Comparison of ENCODE assay signal across 22 mouse cellular contexts in genomic region chr7:44551301-44551700, GRCm38 (mm10). TPM values are rescaled to one million over a fixed set of nuclear protein-coding genes. Genes with fewer than 3 reads are reported as not detected.
DNase-seq lines count a peak whose midpoint lies in the region; ATAC-seq lines count a peak whose summit lies in the region.
"Had no signal": no experiment of that assay in that cellular context is flagged by ENCODE, and none has a peak within 500 bp of the region (broad histone marks: within the 10 kb centered on the region; RNA-seq: fewer than 3 reads in every experiment).

No protein-coding gene starts in this region.

- 0 out of 2 replicates have a peak overlapping the region, but pooled peaks have one; percentile 9 for H3K9ac ChIP-seq in embryonic facial prominence, embryonic 11.5 days (replicated peaks; ENCODE audit: low read length)
- H3K9ac ChIP-seq: hindbrain, embryonic 13.5 days had no signal

- 0 out of 2 replicates have a peak, but pooled peaks cover 8% of the 10 kb centered on the region for H3K27me3 ChIP-seq in heart, embryonic 10.5 days (ENCODE audit: insufficient read depth, poor library complexity, severe bottlenecking)
- H3K27me3 ChIP-seq in embryonic facial prominence, embryonic 11.5 days (ENCODE audit: control insufficient read depth, insufficient read depth, low read length), result no peaks in the 10 kb centered on the region
- H3K27me3 ChIP-seq: embryonic facial prominence, embryonic 13.5 days had no signal

- no peak for ATAC-seq in embryonic facial prominence, embryonic 11.5 days (replicated peaks; ENCODE audit: insufficient number of reproducible peaks, low FRiP score, low TSS enrichment, low read depth)
- ATAC-seq: CD4-positive, CD25-positive, alpha-beta regulatory T cell, adult 4 months; forebrain, embryonic 16.5 days; hindbrain, postnatal 0 days had no signal

- peak; percentile 34 for DNase-seq in cerebellum, adult 9-10 months
- no peak for DNase-seq in cerebellum, postnatal 10 days
- peak; percentile 91 for DNase-seq in heart, adult 11 months
- no peak for DNase-seq in heart, embryonic 10.5 days (ENCODE audit: low spot score)
- DNase-seq in testis, postnatal 10 days (ENCODE audit: low spot score), result peak; percentile 44
- no peak for DNase-seq in testis, postnatal 14 days (ENCODE audit: low spot score)
- DNase-seq in embryonic facial prominence, embryonic 11.5 days (ENCODE audit: low spot score), result no peak
- no peak for DNase-seq in frontal cortex, postnatal 10 days (ENCODE audit: low spot score in 2 of 2)
- DNase-seq: adrenal gland, adult 2 months; adrenal gland, postnatal 25 days; B cell, adult 2 months; cerebellum, adult 11 months; embryo, embryonic 11 days; gastrocnemius, postnatal 14 days; heart, postnatal 10 days; kidney, adult 11 months had no signal

- no peak overlapping the region for H3K4me3 ChIP-seq in heart, embryonic 10.5 days
- no peak overlapping the region for H3K4me3 ChIP-seq in embryonic facial prominence, embryonic 11.5 days (ENCODE audit: low read depth, low read length)
- H3K4me3 ChIP-seq: embryonic facial prominence, embryonic 13.5 days; hindbrain, embryonic 13.5 days had no signal

- H3K27ac ChIP-seq in heart, embryonic 10.5 days, result no peak overlapping the region
- no peak overlapping the region for H3K27ac ChIP-seq in embryonic facial prominence, embryonic 11.5 days (replicated peaks; ENCODE audit: low read depth, low read length)
- H3K27ac ChIP-seq: embryonic facial prominence, embryonic 13.5 days; hindbrain, embryonic 13.5 days; hindbrain, postnatal 0 days had no signal

- H3K4me1 ChIP-seq in heart, embryonic 10.5 days, result peaks cover 26% of the 10 kb centered on the region
- H3K4me1 ChIP-seq in embryonic facial prominence, embryonic 11.5 days (ENCODE audit: control insufficient read depth, insufficient read depth, low read length), result peaks cover 5% of the 10 kb centered on the region; the same call in 1 of the 2 replicates

- 93% methylated on average over 21 of the region's 21 CpGs for WGBS in heart, embryonic 10.5 days
- WGBS in embryonic facial prominence, embryonic 11.5 days, result 92% methylated on average over 21 of the region's 21 CpGs

- peaks cover 36% of the 10 kb centered on the region for H3K36me3 ChIP-seq in heart, embryonic 10.5 days
- H3K36me3 ChIP-seq in embryonic facial prominence, embryonic 11.5 days (replicated peaks; ENCODE audit: control insufficient read depth, insufficient read depth, low read depth, low read length), result no peaks in the 10 kb centered on the region; the same call in 1 of the 2 replicates

- H3K4me2 ChIP-seq in embryonic facial prominence, embryonic 11.5 days (ENCODE audit: low read depth, low read length), result no peak overlapping the region
- H3K4me2 ChIP-seq: embryonic facial prominence, embryonic 13.5 days; hindbrain, embryonic 13.5 days had no signal

- no peaks in the 10 kb centered on the region for H3K9me3 ChIP-seq in heart, embryonic 10.5 days
- no peaks in the 10 kb centered on the region for H3K9me3 ChIP-seq in embryonic facial prominence, embryonic 11.5 days (replicated peaks; ENCODE audit: control insufficient read depth, low read length)
- H3K9me3 ChIP-seq: embryonic facial prominence, embryonic 13.5 days; hindbrain, embryonic 13.5 days had no signal

RNA-seq across cellular contexts. Expression of gene Nr1h2, which starts 2.5 kb away (rescaled TPM):
- 59.9 and 65.3 TPM in 2 replicates for polyA plus RNA-seq in heart, embryonic 10.5 days (2016; fragmentation: Nextera tagmentation; extraction: Ambion mirVana)
- polyA plus RNA-seq in embryonic facial prominence, embryonic 11.5 days (2014; fragmentation: Nextera tagmentation; extraction: Ambion mirVana), result 63.7 and 69.6 TPM in 2 replicates

RNA-seq across cellular contexts. Expression of gene Pold1, which starts 2.7 kb away (rescaled TPM):
- 96.8 and 101 TPM in 2 replicates for polyA plus RNA-seq in heart, embryonic 10.5 days (2016; fragmentation: Nextera tagmentation; extraction: Ambion mirVana)
- 56.3 and 61.4 TPM in 2 replicates for polyA plus RNA-seq in embryonic facial prominence, embryonic 11.5 days (2014; fragmentation: Nextera tagmentation; extraction: Ambion mirVana)

RNA-seq across cellular contexts. Expression of gene Spib, which starts 19.4 kb away (rescaled TPM):
- polyA plus RNA-seq in heart, embryonic 10.5 days (2016; fragmentation: Nextera tagmentation; extraction: Ambion mirVana), result 0.12 and 0.15 TPM in 2 replicates
- not detected in 2 replicates for polyA plus RNA-seq in embryonic facial prominence, embryonic 11.5 days (2014; fragmentation: Nextera tagmentation; extraction: Ambion mirVana)
- polyA plus RNA-seq: forebrain, embryonic 16.5 days; heart, embryonic 14.5 days; hindbrain, embryonic 13.5 days; hindbrain, postnatal 0 days had no signal

RNA-seq across cellular contexts. Expression of gene Napsa, which starts 20.9 kb away (rescaled TPM):
- polyA plus RNA-seq in heart, embryonic 10.5 days (2016; fragmentation: Nextera tagmentation; extraction: Ambion mirVana), result 0.64 TPM in 1 of 2 replicates, not detected in the other
- polyA plus RNA-seq in embryonic facial prominence, embryonic 11.5 days (2014; fragmentation: Nextera tagmentation; extraction: Ambion mirVana), result 0.70 and 0.88 TPM in 2 replicates

RNA-seq across cellular contexts. Expression of gene Mybpc2, which starts 26.8 kb away (rescaled TPM):
- 0.21 TPM in 2 replicates for polyA plus RNA-seq in heart, embryonic 10.5 days (2016; fragmentation: Nextera tagmentation; extraction: Ambion mirVana)
- polyA plus RNA-seq in embryonic facial prominence, embryonic 11.5 days (2014; fragmentation: Nextera tagmentation; extraction: Ambion mirVana), result 0.07 TPM in 1 of 2 replicates, not detected in the other
- polyA plus RNA-seq: adrenal gland, adult 2 months; CD4-positive, CD25-positive, alpha-beta regulatory T cell, adult 4 months had no signal

Comparison
In these comparisons a context has a peak if more than half of its experiments do, and no peak if none do; other contexts are left out.
1. DNase-seq: peak in cerebellum, adult 9-10 months (single experiment), heart, adult 11 months (single experiment) and testis, postnatal 10 days (single experiment); none in cerebellum, postnatal 10 days (0 of 2), heart, embryonic 10.5 days (single experiment), testis, postnatal 14 days (single experiment), embryonic facial prominence, embryonic 11.5 days (single experiment) and frontal cortex, postnatal 10 days (0 of 2).